In genomic region chr1:55226011-55226857, GRCm38 (mm10) we compare ENCODE assay signal across 8 mouse cellular contexts. TPM values are rescaled to one million over a fixed set of nuclear protein-coding genes. Genes with fewer than 3 reads are reported as not detected.
A peak's percentile ranks its signal among the peaks of the same experiment; 100 is the strongest.
DNase-seq lines count a peak whose midpoint lies in the region; ATAC-seq and TF ChIP-seq lines count a peak whose summit lies in the region.

Gene Rftn2 (minus strand): TSS chr1:55226782.

- no peak for TF ChIP-seq CTCF in lung, embryonic 14.5 days (IDR thresholded peaks at IDR 0.05; ENCODE audit: low read depth)

- peaks cover 2% of the 10 kb centered on the region; the same call in 1 of the 2 replicates for H3K27me3 ChIP-seq in kidney, embryonic 15.5 days
- no peaks in the 10 kb centered on the region for H3K27me3 ChIP-seq in lung, embryonic 14.5 days (ENCODE audit: insufficient read depth, low read length)

- no peaks in the 10 kb centered on the region for H3K9me3 ChIP-seq in kidney, embryonic 15.5 days (replicated peaks)
- no peaks in the 10 kb centered on the region for H3K9me3 ChIP-seq in lung, embryonic 14.5 days (ENCODE audit: low read depth, low read length)

- peak within 1 kb of the TSS; percentile 54 for H3K9ac ChIP-seq in kidney, embryonic 15.5 days
- peak within 1 kb of the TSS; percentile 73 for H3K9ac ChIP-seq in lung, embryonic 14.5 days

- peak within 1 kb of the TSS; percentile 52 for H3K4me3 ChIP-seq in kidney, embryonic 15.5 days (replicated peaks)
- H3K4me3 ChIP-seq in lung, embryonic 14.5 days (ENCODE audit: low read depth, low read length) = peak within 1 kb of the TSS; percentile 51

- H3K4me2 ChIP-seq in kidney, embryonic 15.5 days = peak within 1 kb of the TSS; percentile 62
- peak within 1 kb of the TSS; percentile 66 for H3K4me2 ChIP-seq in lung, embryonic 14.5 days

- peak; percentile 41; the same call in 1 of the 2 replicates for ATAC-seq in common myeloid progenitor, adult 5-6 weeks (replicated peaks; ENCODE audit: low read depth, poor library complexity, severe bottlenecking)
- ATAC-seq in kidney, embryonic 15.5 days (replicated peaks; ENCODE audit: low FRiP score) = peak; percentile 67
- ATAC-seq in lung, embryonic 14.5 days (ENCODE audit: insufficient read depth) = peak; percentile 68; the same call in 1 of the 2 replicates
- ATAC-seq in activated CD4-positive, CD25-positive, alpha-beta regulatory T cell, adult 4 months = no peak

- peaks cover 4% of the 10 kb centered on the region; the same call in 1 of the 2 replicates for H3K4me1 ChIP-seq in kidney, embryonic 15.5 days
- H3K4me1 ChIP-seq in lung, embryonic 14.5 days (ENCODE audit: insufficient read depth) = peaks cover 9% of the 10 kb centered on the region; the same call in 1 of the 2 replicates

- no peaks in the 10 kb centered on the region for H3K36me3 ChIP-seq in kidney, embryonic 15.5 days
- H3K36me3 ChIP-seq in lung, embryonic 14.5 days (ENCODE audit: insufficient read depth) = no peaks in the 10 kb centered on the region

- peak within 1 kb of the TSS; percentile 79 for H3K27ac ChIP-seq in kidney, embryonic 15.5 days
- peak within 1 kb of the TSS; percentile 89 for H3K27ac ChIP-seq in lung, embryonic 14.5 days (ENCODE audit: low read depth)

- WGBS in kidney, embryonic 15.5 days = 2% methylated on average over 26 of the region's 26 CpGs
- WGBS in lung, embryonic 14.5 days = 1% methylated on average over 26 of the region's 26 CpGs

- peak in 1 of 2 experiments; percentile 21 for DNase-seq in layer of hippocampus, adult 18-20 months (ENCODE audit: low spot score in 2 of 2)
- no peak for DNase-seq in layer of hippocampus, adult 9-10 months (ENCODE audit: low spot score)
- peak; percentile 23 to 34 for DNase-seq in heart, adult 9 months (ENCODE audit: low spot score in 2 of 2)
- peak; percentile 80 for DNase-seq in lung, embryonic 14.5 days
- peak; percentile 45 for DNase-seq in retina, embryonic 14.5 days (ENCODE audit: low spot score)

RNA-seq across cellular contexts. Expression of gene Rftn2, which starts in this region (rescaled TPM):
- 10 to 100 TPM; 35.6 to 36.4 TPM for total RNA-seq in layer of hippocampus, adult 18-20 months (2021)
- 2.5 and 2.7 TPM in 2 replicates for total RNA-seq in common myeloid progenitor, adult 5-6 weeks (2017)
- 7.6 and 8.4 TPM in 2 replicates for polyA plus RNA-seq in kidney, embryonic 15.5 days (2015; fragmentation: Nextera tagmentation; extraction: Ambion mirVana)
- 12.1 and 12.6 TPM in 2 replicates for polyA plus RNA-seq in lung, embryonic 14.5 days (2014; fragmentation: Nextera tagmentation; extraction: Ambion mirVana)
- polyA plus RNA-seq in activated CD4-positive, CD25-positive, alpha-beta regulatory T cell, adult 4 months (2017; shearing (Covaris generic)) = 1 to 10 TPM; 2.8 to 3.5 TPM
